8 mouse cellular contexts compared by ENCODE assay signal in genomic region chr1:164458621-164459051, GRCm38 (mm10). TPM values are rescaled to one million over a fixed set of nuclear protein-coding genes. Genes with fewer than 3 reads are reported as not detected.
DNase-seq lines count a peak whose midpoint lies in the region.

No protein-coding gene starts in this region.

- peaks cover 75% of the 10 kb centered on the region for H3K27me3 ChIP-seq in megakaryocyte, embryonic 14.5 days (replicated peaks)
- H3K27me3 ChIP-seq in splenic B cell, adult 2 months (ENCODE audit: control insufficient read depth, insufficient read depth, low read length, poor library complexity, severe bottlenecking) = no peaks in the 10 kb centered on the region

- H3K9me3 ChIP-seq in megakaryocyte, embryonic 14.5 days = no peaks in the 10 kb centered on the region; the same call in 1 of the 2 replicates

- no peaks in the 10 kb centered on the region for H3K36me3 ChIP-seq in megakaryocyte, embryonic 14.5 days (replicated peaks; ENCODE audit: low read length)
- no peaks in the 10 kb centered on the region for H3K36me3 ChIP-seq in splenic B cell, adult 2 months (ENCODE audit: control insufficient read depth, insufficient read depth, low read length, poor library complexity, severe bottlenecking)

- peak overlapping the region; percentile 90 for H3K4me3 ChIP-seq in megakaryocyte, embryonic 14.5 days (replicated peaks)

- peaks cover 25% of the 10 kb centered on the region for H3K4me1 ChIP-seq in megakaryocyte, embryonic 14.5 days

- DNase-seq in spleen, adult 18-20 months = peak; percentile 33 to 40
- no peak for DNase-seq in spleen, adult 12 weeks (ENCODE audit: low spot score)
- peak; percentile 83 for DNase-seq in fat pad, adult 2 months (ENCODE audit: extremely low read depth, low read depth, low spot score)
- peak; percentile 62 for DNase-seq in heart, postnatal 4 days
- peak; percentile 79 to 90 for DNase-seq in kidney, postnatal 4 days
- peak; percentile 52 for DNase-seq in splenic B cell, adult 2 months (ENCODE audit: low read depth, low spot score)
- no peak for DNase-seq in cerebellum, adult 9-11 months

RNA-seq across cellular contexts. Expression of gene Atp1b1, which starts 0.5 kb away (rescaled TPM):
- 100 to 1,000 TPM; 423 to 424 TPM for total RNA-seq in heart, postnatal 4 days (2021)
- 1.8 TPM in 1 of 2 replicates, not detected in the other for polyA plus RNA-seq in megakaryocyte, embryonic 14.5 days (2012; ENCODE audit: insufficient read depth, low replicate concordance)

Comparison
In these comparisons a context has a peak if more than half of its experiments do, and no peak if none do; other contexts are left out.
1. DNase-seq: peak in spleen, adult 18-20 months (2 of 2), fat pad, adult 2 months (single experiment), heart, postnatal 4 days (single experiment), kidney, postnatal 4 days (2 of 2) and splenic B cell, adult 2 months (single experiment); none in spleen, adult 12 weeks (single experiment) and cerebellum, adult 9-11 months (single experiment).